Mouse (Mus musculus): Measurements from ENCODE around the gene Ndst2.

- TF ChIP-seq MAFK (IDR thresholded peaks at IDR 0.05; ENCODE audit: insufficient read depth, low read depth, low read length) (no peak), CHD2 (IDR thresholded peaks at IDR 0.05; ENCODE audit: low read depth, low read length) (no peak), HCFC1 (IDR thresholded peaks at IDR 0.05; ENCODE audit: borderline replicate concordance, insufficient read depth, low read length) (no peak)
These were observed 1.6 kb upstream of the Ndst2 start for GRCm38 (mm10) chr14:20735892-20736390.
